Mouse (Mus musculus) left cerebral cortex, postnatal 4 days (tissue): ENCODE measurements at regions not wholly inside any gene's neighbourhood (a gene's known extent, or its start where the extent isn't known, plus 50 kb on each side); places are given as distances from the start of the nearest gene placed in this dataset.

Experiments used
- DNase-seq: peaks from one replicate; pipeline ENCODE4 v3.0.0-alpha.2; 2022
- intact Hi-C: fragments of 180-260 bp; cut with DNase I; formaldehyde crosslinking; loops from one replicate; pipeline ENCODE4 v1.15.1; 2025

- peak; percentile 59 for DNase-seq
- intact Hi-C loops = loop anchor here (10.0 kb wide), 1 partner anchor 189 kb away; the partner anchor contains the start of gene Kif26a
Observed at GRCm38 (mm10) chr12:112333125-112334079, 155.8 kb upstream of the A530016L24Rik start.

- intact Hi-C loops = loop anchor here (10.0 kb wide), 1 partner anchor 189 kb away; the partner anchor contains the start of gene Kif26a
- DNase-seq = peak; percentile 47
Observed at GRCm38 (mm10) chr12:112334106-112334855, 155.0 kb upstream of the A530016L24Rik start.

GRCm38 (mm10) chr12:112335641-112336040 lies 153.6 kb upstream of the A530016L24Rik start:
- intact Hi-C loops = loop anchor here (10.0 kb wide), 1 partner anchor 191 kb away; the partner anchor contains the start of gene Kif26a
- DNase-seq = no peak

- intact Hi-C loops = loop anchor here (10.0 kb wide), 1 partner anchor 192 kb away; the partner anchor contains the start of gene Kif26a
- DNase-seq = peak; percentile 39
Observed at GRCm38 (mm10) chr12:112336691-112337295, 152.5 kb upstream of the A530016L24Rik start.

GRCm38 (mm10) chr12:112337443-112337842 lies 151.8 kb upstream of the A530016L24Rik start:
- intact Hi-C loops = loop anchor here (10.0 kb wide), 1 partner anchor 193 kb away; the partner anchor contains the start of gene Kif26a
- DNase-seq = no peak

GRCm38 (mm10) chr12:112338976-112339375 lies 150.3 kb upstream of the A530016L24Rik start:
- peak; percentile 64 for DNase-seq
- intact Hi-C loops = loop anchor here (10.0 kb wide), 1 partner anchor 194 kb away; the partner anchor contains the start of gene Kif26a

- intact Hi-C loops = loop anchor here (10.0 kb wide), 1 partner anchor 195 kb away; the partner anchor contains the start of gene Kif26a
- peak; percentile 65 for DNase-seq
Observed at GRCm38 (mm10) chr12:112339481-112340179, 149.6 kb upstream of the A530016L24Rik start.

DNA sequence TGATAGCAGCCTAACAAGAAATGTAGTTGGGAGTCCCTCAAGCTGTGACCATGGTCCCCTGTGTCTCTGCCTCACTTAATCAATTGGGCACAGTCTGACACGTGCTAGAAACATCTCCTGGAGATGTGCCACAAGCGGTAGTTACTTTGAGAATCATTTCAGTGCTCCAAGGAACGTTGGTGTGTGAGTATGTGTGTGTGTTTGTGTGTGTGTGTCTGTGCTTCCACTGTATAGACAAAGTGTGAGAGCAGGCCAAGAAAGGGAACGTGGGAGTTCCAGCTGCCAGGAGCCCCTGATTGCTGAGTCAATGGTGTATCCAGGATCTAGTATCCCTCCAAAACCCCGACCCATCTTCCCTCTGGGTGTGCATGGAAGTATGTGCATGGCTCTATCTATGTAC lies 149.0 kb upstream of the A530016L24Rik start:
- DNase-seq = no peak
- intact Hi-C loops = no loop called here

- intact Hi-C loops = no loop called here
- no peak for DNase-seq
Observed at GRCm38 (mm10) chr12:112341726-112342469, 147.3 kb upstream of the A530016L24Rik start.

DNA sequence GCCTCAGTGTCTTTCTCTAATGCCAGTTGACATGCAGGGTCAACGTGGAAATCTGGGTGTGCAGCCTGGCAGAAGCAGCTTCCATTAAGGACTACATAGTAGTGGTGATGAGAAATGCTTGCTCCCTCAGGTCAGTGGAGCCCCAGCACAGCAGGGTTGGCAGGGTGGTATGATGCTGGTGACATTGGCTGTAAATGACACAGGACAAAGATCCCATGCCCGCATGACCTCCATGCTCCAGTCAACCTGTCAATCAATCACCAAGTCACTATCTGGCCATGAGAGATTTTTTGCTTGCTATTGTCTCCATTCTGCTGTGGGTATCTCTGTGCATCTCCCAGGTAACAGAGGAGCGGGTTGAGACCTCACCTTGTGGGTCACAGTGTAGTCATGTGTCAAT lies 146.2 kb upstream of the A530016L24Rik start:
- intact Hi-C loops = no loop called here
- no peak for DNase-seq

DNA sequence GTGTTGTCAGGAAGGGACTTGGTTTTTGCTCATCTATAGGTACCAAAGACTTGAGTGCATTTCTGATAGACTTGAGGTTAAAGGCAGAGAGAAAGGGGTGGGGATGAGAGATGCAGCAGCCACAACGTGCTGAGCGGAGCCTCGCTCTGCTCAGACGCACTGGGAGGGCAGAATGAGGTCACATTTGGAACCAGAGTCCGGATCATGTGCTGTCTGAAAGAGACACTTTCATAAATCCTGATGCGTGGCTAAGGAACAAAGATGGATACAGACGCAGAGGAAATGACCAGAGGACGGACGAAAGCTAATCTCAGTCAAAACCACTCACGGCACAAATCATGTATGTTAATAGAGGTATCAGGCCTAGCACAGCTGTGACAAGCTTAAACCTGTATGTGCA lies 145.0 kb upstream of the A530016L24Rik start:
- DNase-seq = no peak
- intact Hi-C loops = no loop called here

DNA sequence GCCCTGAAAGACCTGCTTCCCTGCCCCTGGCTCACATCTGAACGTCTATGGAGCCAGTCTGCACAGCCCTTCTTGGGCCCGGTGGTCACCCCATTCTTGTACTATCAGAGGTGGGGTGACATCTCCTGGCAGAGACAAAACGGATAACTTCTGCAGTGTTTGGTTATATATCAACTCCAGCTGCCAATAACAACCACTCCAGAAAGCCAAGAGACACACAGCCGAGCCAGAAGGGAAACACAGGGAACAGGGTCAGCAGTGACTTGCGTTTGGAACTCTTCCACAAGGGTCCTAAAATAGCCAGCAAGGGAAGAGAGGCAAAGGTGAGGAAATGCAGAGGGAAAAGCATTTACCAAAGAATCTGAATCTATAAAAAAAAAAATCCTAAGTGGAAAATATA lies 143.5 kb upstream of the A530016L24Rik start:
- intact Hi-C loops = no loop called here
- DNase-seq = no peak

DNA sequence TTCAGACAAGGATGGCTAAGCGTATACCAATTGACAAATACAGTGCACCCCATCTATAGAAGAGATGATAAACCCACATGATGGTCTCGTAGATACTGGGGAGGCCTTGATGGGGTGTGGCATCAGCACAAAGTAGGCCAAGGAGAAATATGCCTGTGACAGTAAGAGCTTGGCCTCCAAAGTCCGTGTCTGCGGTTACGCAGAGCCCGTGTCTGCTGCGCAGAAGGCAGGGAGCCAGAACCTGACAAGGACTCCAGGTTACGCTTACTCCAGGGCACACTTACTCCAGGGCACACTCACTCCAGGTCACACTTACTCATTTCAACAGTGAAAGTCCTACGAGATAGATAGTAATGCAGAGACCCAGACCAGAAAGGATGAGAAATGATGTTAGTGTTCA lies 141.1 kb upstream of the A530016L24Rik start:
- intact Hi-C loops = no loop called here
- DNase-seq = no peak

- intact Hi-C loops = no loop called here
- peak; percentile 60 for DNase-seq
Observed at GRCm38 (mm10) chr12:112349676-112350318, 139.5 kb upstream of the A530016L24Rik start.

GRCm38 (mm10) chr12:112350733-112351132 lies 138.5 kb upstream of the A530016L24Rik start:
- intact Hi-C loops = no loop called here
- no peak for DNase-seq

DNA sequence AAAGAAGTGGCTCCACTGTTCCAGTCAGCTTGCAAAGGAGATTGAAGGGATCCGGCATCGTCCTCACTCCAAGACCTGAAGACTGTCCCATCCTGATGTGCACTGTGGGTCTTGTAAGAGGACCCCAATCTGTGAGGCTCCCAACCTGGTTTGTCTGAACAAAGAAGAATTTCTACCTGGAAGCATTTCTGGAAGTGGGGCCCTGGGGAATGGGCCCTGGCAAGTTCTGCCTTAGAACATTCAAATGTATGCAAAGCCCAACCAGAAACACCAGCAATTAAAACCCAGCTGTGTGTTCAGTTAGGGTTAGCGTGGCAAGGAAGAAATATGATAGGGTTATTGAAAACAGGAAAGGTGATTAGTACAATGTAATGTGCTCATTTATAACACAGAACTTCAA lies 125.9 kb upstream of the A530016L24Rik start:
- no peak for DNase-seq
- intact Hi-C loops = no loop called here

- intact Hi-C loops = no loop called here
Observed at GRCm38 (mm10) chr12:112367221-112367620, 122.0 kb upstream of the A530016L24Rik start.

GRCm38 (mm10) chr12:112368112-112368511 lies 121.1 kb upstream of the A530016L24Rik start:
- intact Hi-C loops = no loop called here
- no peak for DNase-seq

More at GRCm38 (mm10) chr12:112367221-112367620, 122.0 kb upstream of the A530016L24Rik start:
- DNase-seq = no peak
